Comparison of ENCODE assay signal across 12 mouse cellular contexts in the genomic region with DNA sequence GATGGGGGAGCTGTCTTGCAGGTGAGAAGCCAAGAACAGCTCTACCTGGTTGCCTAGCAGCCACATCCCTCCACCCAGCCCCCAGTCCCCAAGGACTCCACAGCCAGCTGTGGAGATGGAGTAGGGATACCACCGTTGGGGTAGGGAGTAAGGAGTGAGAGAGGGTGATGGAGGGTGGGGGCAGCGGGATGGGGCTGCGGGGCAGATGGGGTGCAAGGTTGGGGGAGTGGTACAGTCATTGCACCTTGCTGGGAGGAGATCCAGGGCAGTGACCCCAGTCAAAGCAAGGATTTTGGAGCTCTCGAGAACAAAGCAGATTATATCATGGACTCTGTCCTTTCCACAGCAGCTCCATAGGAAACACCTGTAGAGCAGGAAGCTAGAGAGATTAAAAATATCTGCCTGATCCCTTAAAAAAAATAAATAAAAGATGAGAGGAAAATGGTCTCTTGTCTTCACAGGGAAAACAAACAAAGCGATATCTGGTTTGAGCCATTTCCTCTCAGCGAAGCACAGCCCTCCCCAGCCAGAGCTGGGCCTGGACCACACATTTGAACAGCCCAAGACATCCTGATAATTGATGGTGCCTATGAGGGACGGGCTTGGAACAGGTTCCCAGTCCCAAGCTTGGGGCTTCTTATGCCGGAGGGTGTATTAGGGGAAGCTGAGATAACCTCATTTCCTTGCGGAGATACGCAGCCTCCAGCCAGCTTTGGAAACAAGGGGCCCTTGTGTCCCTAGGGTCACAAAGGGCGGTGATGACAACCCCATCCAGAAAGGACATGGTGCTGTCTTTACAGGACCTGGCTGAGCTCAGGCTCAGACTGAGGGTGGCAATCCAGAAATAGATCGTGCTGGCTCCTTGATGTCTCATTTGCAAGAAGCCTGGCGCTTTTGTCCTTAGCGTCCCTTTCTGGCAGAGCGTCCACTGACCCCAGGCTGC. TPM values are rescaled to one million over a fixed set of nuclear protein-coding genes. Genes with fewer than 3 reads are reported as not detected.
DNase-seq lines count a peak whose midpoint lies in the region; ATAC-seq and TF ChIP-seq lines count a peak whose summit lies in the region.
"Had no signal": no experiment of that assay in that cellular context is flagged by ENCODE, and none has a peak within 500 bp of the region (broad histone marks: within the 10 kb centered on the region; RNA-seq: fewer than 3 reads in every experiment).

No protein-coding gene starts in this region.

- peak; percentile 79 for ATAC-seq in heart, postnatal 0 days (ENCODE audit: insufficient read depth, low read depth)

- TF ChIP-seq EP300 in heart, postnatal 0 days (IDR thresholded peaks at IDR 0.05; ENCODE audit: low read depth), result peak; percentile 92

- H3K9me3 ChIP-seq in heart, postnatal 0 days (replicated peaks; ENCODE audit: control insufficient read depth, low read length), result no peaks in the 10 kb centered on the region
- H3K9me3 ChIP-seq: embryonic facial prominence, embryonic 13.5 days; megakaryocyte, embryonic 14.5 days had no signal

- no peak overlapping the region for H3K9ac ChIP-seq in heart, postnatal 0 days (replicated peaks; ENCODE audit: low read depth, low read length)
- H3K9ac ChIP-seq: embryonic facial prominence, embryonic 13.5 days had no signal

- H3K36me3 ChIP-seq in heart, postnatal 0 days (replicated peaks; ENCODE audit: control insufficient read depth, insufficient read depth, low read length), result no peaks in the 10 kb centered on the region; the same call in 1 of the 2 replicates
- H3K36me3 ChIP-seq: embryonic facial prominence, embryonic 13.5 days had no signal

- no peak overlapping the region for H3K4me3 ChIP-seq in layer of hippocampus, adult 2 months
- H3K4me3 ChIP-seq in heart, postnatal 0 days (ENCODE audit: low read depth, low read length), result no peak overlapping the region
- H3K4me3 ChIP-seq: embryonic facial prominence, embryonic 13.5 days; megakaryocyte, embryonic 14.5 days had no signal

- H3K4me1 ChIP-seq in heart, postnatal 0 days (ENCODE audit: control insufficient read depth, insufficient read depth), result peaks cover 85% of the 10 kb centered on the region

- no peaks in the 10 kb centered on the region for H3K27me3 ChIP-seq in heart, postnatal 0 days (ENCODE audit: control insufficient read depth, insufficient read depth, low read length)
- H3K27me3 ChIP-seq: embryonic facial prominence, embryonic 13.5 days had no signal

- TF ChIP-seq CTCF in layer of hippocampus, adult 2 months (conservative IDR thresholded peaks at IDR 0.05), result no peak
- no peak for TF ChIP-seq CTCF in heart, postnatal 0 days (IDR thresholded peaks at IDR 0.05; ENCODE audit: low read depth)

- peak overlapping the region; percentile 36; the same call in 1 of the 2 replicates for H3K27ac ChIP-seq in layer of hippocampus, adult 2 months
- peak overlapping the region; percentile 79 for H3K27ac ChIP-seq in heart, postnatal 0 days (ENCODE audit: low read depth)
- H3K27ac ChIP-seq: embryonic facial prominence, embryonic 13.5 days had no signal

- WGBS in heart, postnatal 0 days, result 10% methylated on average over 15 of the region's 15 CpGs

- H3K4me2 ChIP-seq in heart, postnatal 0 days (ENCODE audit: low read depth, low read length), result 0 out of 2 replicates have a peak overlapping the region, but pooled peaks have one; percentile 3
- H3K4me2 ChIP-seq: embryonic facial prominence, embryonic 13.5 days had no signal

- DNase-seq in layer of hippocampus, adult 2 months (ENCODE audit: low spot score in 2 of 2), result no peak
- no peak for DNase-seq in layer of hippocampus, postnatal 10 days (ENCODE audit: low spot score in 2 of 2)
- peak; percentile 57 for DNase-seq in heart, postnatal 0 days (ENCODE audit: low spot score)
- DNase-seq in kidney, postnatal 25 days, result peak; percentile 66 to 91
- DNase-seq in lung, postnatal 36 days, result peak; percentile 85
- DNase-seq in retina, embryonic 14.5 days (ENCODE audit: low spot score), result no peak
- DNase-seq in cerebellum, adult 11-12 months, result no peak
- DNase-seq in spleen, adult 18-20 months, result no peak
- DNase-seq: layer of hippocampus, postnatal 36 days; thymus, postnatal 4 days had no signal

RNA-seq across cellular contexts. Expression of gene Rcsd1, which starts 25.0 kb away (rescaled TPM):
- 1 to 10 TPM; 3.7 to 4.9 TPM for total RNA-seq in layer of hippocampus, adult 2 months (2021)
- total RNA-seq in layer of hippocampus, postnatal 10 days (2021), result 1 to 10 TPM; 6.8 to 6.9 TPM
- 88.6 and 94.0 TPM in 2 replicates for total RNA-seq in heart, postnatal 0 days (2014; rRNA removed; ENCODE audit: low replicate concordance)
- polyA plus RNA-seq in heart, postnatal 0 days (2015; fragmentation: Nextera tagmentation; extraction: Ambion mirVana), result 103 and 116 TPM in 2 replicates

RNA-seq across cellular contexts. Expression of gene Mpzl1, which starts 50.2 kb away (rescaled TPM):
- total RNA-seq in layer of hippocampus, adult 2 months (2021), result 10 to 100 TPM; 30.6 to 38.5 TPM
- total RNA-seq in layer of hippocampus, postnatal 10 days (2021), result 10 to 100 TPM; 78.4 to 83.3 TPM
- 16.6 and 17.9 TPM in 2 replicates for total RNA-seq in heart, postnatal 0 days (2014; rRNA removed; ENCODE audit: low replicate concordance)
- polyA plus RNA-seq in heart, postnatal 0 days (2015; fragmentation: Nextera tagmentation; extraction: Ambion mirVana), result 57.1 and 57.5 TPM in 2 replicates

Comparison
In these comparisons a context has a peak if more than half of its experiments do, and no peak if none do; other contexts are left out.
1. DNase-seq: peak in heart, postnatal 0 days (single experiment), kidney, postnatal 25 days (2 of 2) and lung, postnatal 36 days (single experiment); none in layer of hippocampus, adult 2 months (0 of 2), layer of hippocampus, postnatal 10 days (0 of 2), retina, embryonic 14.5 days (single experiment), cerebellum, adult 11-12 months (single experiment) and spleen, adult 18-20 months (0 of 2).
2. RNA of gene Rcsd1, which starts 25.0 kb away (total RNA-seq): 88.6 to 94.0 TPM in heart, postnatal 0 days; 6.8 to 6.9 TPM in layer of hippocampus, postnatal 10 days and 3.7 to 4.9 TPM in layer of hippocampus, adult 2 months; every median in the first group is over 10 times any median in the second.